Mouse (Mus musculus) limb, embryonic 11.5 days (tissue): ENCODE results near the gene Ralgps2. TPM values are rescaled to one million over a fixed set of nuclear protein-coding genes. Genes with fewer than 3 reads are reported as not detected.
A peak's percentile ranks its signal among the peaks of the same experiment; 100 is the strongest.

Experiments used
- ATAC-seq: fragments of 200-750 bp; cut with Nextera tagmentation; 2 replicates; pipeline ENCODE4 v1.8.0; 2017; ENCODE audit warnings: low read depth; ENCODE audit not compliant: insufficient number of reproducible peaks, low FRiP score, low TSS enrichment
- DNase-seq: peaks from one replicate; pipeline ENCODE4 v3.0.0-alpha.2; 2015; ENCODE audit warnings: low spot score
- H3K27ac ChIP-seq: fragments of 300-500 bp; sonication (generic); replicated peaks from 2 replicates; pipeline ENCODE4 v1.5.1; 2014; ENCODE audit warnings: low read depth, mild to moderate bottlenecking, low read length
- H3K27me3 ChIP-seq: fragments of 300-500 bp; sonication (generic); 2 replicates; pipeline ENCODE4 v1.6.1; 2014; ENCODE audit warnings: mild to moderate bottlenecking, low read length, mixed read lengths; ENCODE audit not compliant: control insufficient read depth, insufficient read depth
- H3K36me3 ChIP-seq: fragments of 300-500 bp; sonication (generic); 2 replicates; pipeline ENCODE4 v1.6.1; 2014; ENCODE audit warnings: mild to moderate bottlenecking, low read length, moderate library complexity, mixed read lengths; ENCODE audit not compliant: control insufficient read depth, insufficient read depth
- H3K4me1 ChIP-seq: fragments of 300-500 bp; sonication (generic); 2 replicates; pipeline ENCODE4 v1.6.1; 2014; ENCODE audit warnings: low read length, mixed read lengths; ENCODE audit not compliant: control insufficient read depth, insufficient read depth
- H3K4me2 ChIP-seq: fragments of 300-500 bp; sonication (generic); 2 replicates; pipeline ENCODE4 v1.6.1; 2014; ENCODE audit warnings: low read depth, mild to moderate bottlenecking, moderate library complexity; ENCODE audit not compliant: severe bottlenecking
- H3K4me3 ChIP-seq: fragments of 300-500 bp; sonication (generic); 2 replicates; pipeline ENCODE4 v1.5.1; 2014; ENCODE audit warnings: low read depth, low read length
- H3K9ac ChIP-seq: fragments of 300-500 bp; sonication (generic); 2 replicates; pipeline ENCODE4 v1.6.1; 2014; ENCODE audit warnings: mild to moderate bottlenecking, low read length
- H3K9me3 ChIP-seq: fragments of 300-500 bp; sonication (generic); 2 replicates; pipeline ENCODE4 v1.6.1; 2016; ENCODE audit warnings: low read length; ENCODE audit not compliant: control insufficient read depth
- WGBS: fragments of 180-500 bp; shearing (Covaris S2); extraction: QIAGEN DNeasy Blood & Tissue Kit; methylation state at CpG from one replicate; pipeline ENCODE4 v1.1.7; 2014; 5-methylcytosine and 5-hydroxymethylcytosine counted together
- polyA plus RNA-seq: library from polyadenylated mRNA; unstranded; fragments of >200 nt; fragmentation: Nextera tagmentation; extraction: Ambion mirVana; gene quantifications from 2 replicates; pipeline ENCODE4 v1.2.1, GENCODE M21; 2014

Ralgps2 gene
- polyA plus RNA-seq, 1 experiment from 2014 or later = 87.0 TPM

DNA sequence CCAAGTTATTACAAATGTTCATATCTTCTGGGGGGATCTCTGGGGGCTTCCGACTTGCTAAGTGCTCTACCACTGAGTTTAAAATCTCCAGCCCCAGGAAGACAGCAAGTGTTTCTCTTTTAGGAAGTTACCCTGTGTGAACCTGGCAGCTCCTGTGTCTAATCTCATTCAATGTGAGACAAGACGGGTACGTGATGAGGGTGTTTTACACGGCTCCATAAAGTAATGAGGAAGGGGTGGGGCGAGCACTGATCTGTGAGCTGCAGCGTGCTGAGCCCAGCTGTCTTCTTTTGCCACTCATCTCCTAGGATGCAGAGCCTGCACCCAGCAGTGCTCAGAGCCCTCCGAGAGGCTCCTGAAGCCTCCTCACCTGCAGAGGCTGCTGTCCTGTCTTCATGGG lies 127.5 kb downstream of the Ralgps2 start:
- ATAC-seq (no peak), DNase-seq (no peak)
- Histone ChIP-seq H3K4me2 (no peak overlapping the region), H3K9ac (no peak overlapping the region), H3K36me3 (peaks cover 3% of the 10 kb centered on the region; the same call in 1 of the 2 replicates), H3K27me3 (no peaks in the 10 kb centered on the region), H3K4me3 (no peak overlapping the region), H3K27ac (no peak overlapping the region), H3K4me1 (no peaks in the 10 kb centered on the region), H3K9me3 (no peaks in the 10 kb centered on the region)
- WGBS = 78% methylated on average over 7 of the region's 7 CpGs

GRCm38 (mm10) chr1:156808332-156808731 lies 131.1 kb downstream of the Ralgps2 start:
- Histone ChIP-seq H3K27ac (no peak overlapping the region), H3K9me3 (no peaks in the 10 kb centered on the region), H3K36me3 (no peaks in the 10 kb centered on the region), H3K27me3 (no peaks in the 10 kb centered on the region), H3K9ac (no peak overlapping the region), H3K4me2 (no peak overlapping the region), H3K4me1 (no peaks in the 10 kb centered on the region), H3K4me3 (no peak overlapping the region)
- 85% methylated on average over 10 of the region's 10 CpGs for WGBS
- DNase-seq (no peak), ATAC-seq (no peak)

GRCm38 (mm10) chr1:156801276-156801675 lies 138.2 kb downstream of the Ralgps2 start:
- H3K36me3 ChIP-seq = no peaks in the 10 kb centered on the region

GRCm38 (mm10) chr1:156796251-156796650 lies 143.2 kb downstream of the Ralgps2 start:
- WGBS = 20% methylated on average over 9 of the region's 9 CpGs
- no peak overlapping the region for H3K27ac ChIP-seq
- ATAC-seq (no peak), DNase-seq (peak; percentile 53)
- no peaks in the 10 kb centered on the region for H3K36me3 ChIP-seq
- H3K9me3 ChIP-seq = no peaks in the 10 kb centered on the region
- H3K27me3 ChIP-seq = no peaks in the 10 kb centered on the region
- no peak overlapping the region for H3K4me2 ChIP-seq
- H3K4me1 ChIP-seq = 0 out of 2 replicates have a peak, but pooled peaks cover 4% of the 10 kb centered on the region
- H3K9ac ChIP-seq = no peak overlapping the region
- no peak overlapping the region for H3K4me3 ChIP-seq

More at GRCm38 (mm10) chr1:156801276-156801675, 138.2 kb downstream of the Ralgps2 start:
- no peak overlapping the region for H3K9ac ChIP-seq
- H3K4me1 ChIP-seq = 0 out of 2 replicates have a peak, but pooled peaks cover 2% of the 10 kb centered on the region
- DNase-seq (no peak), ATAC-seq (no peak)
- H3K9me3 ChIP-seq = no peaks in the 10 kb centered on the region
- WGBS = 45% methylated on average over 6 of the region's 6 CpGs
- H3K4me2 ChIP-seq = no peak overlapping the region
- H3K27ac ChIP-seq = no peak overlapping the region
- no peak overlapping the region for H3K4me3 ChIP-seq
- H3K27me3 ChIP-seq = no peaks in the 10 kb centered on the region

DNA sequence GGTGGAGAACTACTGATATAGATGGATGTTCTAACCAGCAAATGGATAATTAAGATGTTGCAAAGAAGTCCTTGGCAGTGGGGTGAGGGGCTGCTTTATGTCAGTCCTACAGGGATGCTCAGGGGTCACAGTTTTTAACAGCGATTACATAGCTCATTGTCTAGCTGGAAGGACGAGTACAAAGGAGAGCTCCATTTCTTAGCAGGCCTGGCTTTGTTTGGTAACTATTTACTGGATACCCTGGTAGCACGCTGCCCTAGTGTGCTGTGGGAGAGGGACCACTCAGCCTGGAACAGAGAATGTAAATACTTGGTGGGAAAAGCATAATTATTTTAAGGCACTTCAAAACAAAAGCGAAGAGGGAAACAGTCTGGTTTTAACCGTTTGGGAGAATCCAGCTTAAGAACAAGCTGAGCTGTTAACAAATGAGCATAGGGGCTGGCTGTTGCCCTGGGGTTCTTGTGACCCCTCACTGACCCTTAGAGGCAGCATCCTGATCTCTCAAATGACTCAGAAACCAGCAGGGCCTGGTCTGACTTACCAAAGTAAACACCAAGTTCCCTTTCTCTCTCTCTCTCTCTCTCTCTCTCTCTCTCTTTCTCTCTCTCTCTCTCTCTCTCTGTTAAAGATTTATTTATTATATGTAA lies 149.5 kb downstream of the Ralgps2 start:
- no peak overlapping the region for H3K4me3 ChIP-seq
- DNase-seq = no peak
- no peak for ATAC-seq

DNA sequence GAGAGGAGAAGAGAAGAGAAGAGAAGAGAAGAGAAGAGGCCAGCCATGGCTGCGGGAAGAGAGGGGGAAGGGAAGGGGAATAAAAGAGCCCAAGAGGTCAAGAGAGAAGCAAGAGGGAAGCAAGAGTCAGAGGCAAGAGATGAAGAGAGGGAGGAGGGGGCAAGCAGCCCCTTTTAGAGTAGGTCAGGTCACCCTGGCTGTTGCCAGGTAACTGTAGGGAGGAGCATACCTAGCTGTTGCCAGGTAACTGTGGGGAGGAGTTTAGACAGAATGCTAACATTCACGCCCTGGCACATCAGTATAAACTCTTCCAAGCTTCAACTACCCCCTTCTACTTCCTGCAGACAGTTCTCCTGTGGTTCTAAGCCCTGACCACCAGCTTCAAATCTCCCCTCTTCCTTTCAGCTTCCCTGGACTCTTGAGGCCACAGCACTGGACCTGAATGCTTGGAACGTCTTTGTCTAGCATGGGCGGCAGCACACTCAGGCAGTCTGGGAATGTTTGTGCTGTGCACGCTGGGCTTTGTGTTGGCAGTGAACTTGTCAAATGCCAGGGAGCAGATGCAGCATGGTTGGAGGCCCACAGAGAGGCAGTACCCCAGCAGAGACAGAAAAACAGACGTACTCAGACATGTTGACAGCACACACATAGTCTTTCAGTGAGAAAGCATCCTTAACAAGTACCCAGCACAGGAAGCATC lies 152.1 kb downstream of the Ralgps2 start:
- H3K4me2 ChIP-seq = no peak overlapping the region
- H3K27me3 ChIP-seq = no peaks in the 10 kb centered on the region
- no peak overlapping the region for H3K9ac ChIP-seq
- ATAC-seq (no peak), DNase-seq (no peak)
- no peak overlapping the region for H3K4me3 ChIP-seq
- H3K27ac ChIP-seq = no peak overlapping the region
- peaks cover 3% of the 10 kb centered on the region; the same call in 1 of the 2 replicates for H3K4me1 ChIP-seq
- H3K36me3 ChIP-seq = no peaks in the 10 kb centered on the region
- 60% methylated on average over 6 of the region's 6 CpGs for WGBS
- no peaks in the 10 kb centered on the region for H3K9me3 ChIP-seq

More for the DNA sequence above, 149.5 kb downstream of the Ralgps2 start:
- Histone ChIP-seq H3K9ac (no peak overlapping the region), H3K36me3 (no peaks in the 10 kb centered on the region), H3K9me3 (no peaks in the 10 kb centered on the region), H3K27ac (no peak overlapping the region), H3K4me2 (no peak overlapping the region), H3K27me3 (no peaks in the 10 kb centered on the region), H3K4me1 (0 out of 2 replicates have a peak, but pooled peaks cover 1% of the 10 kb centered on the region)
- WGBS = 32% methylated on average over 5 of the region's 5 CpGs

DNA sequence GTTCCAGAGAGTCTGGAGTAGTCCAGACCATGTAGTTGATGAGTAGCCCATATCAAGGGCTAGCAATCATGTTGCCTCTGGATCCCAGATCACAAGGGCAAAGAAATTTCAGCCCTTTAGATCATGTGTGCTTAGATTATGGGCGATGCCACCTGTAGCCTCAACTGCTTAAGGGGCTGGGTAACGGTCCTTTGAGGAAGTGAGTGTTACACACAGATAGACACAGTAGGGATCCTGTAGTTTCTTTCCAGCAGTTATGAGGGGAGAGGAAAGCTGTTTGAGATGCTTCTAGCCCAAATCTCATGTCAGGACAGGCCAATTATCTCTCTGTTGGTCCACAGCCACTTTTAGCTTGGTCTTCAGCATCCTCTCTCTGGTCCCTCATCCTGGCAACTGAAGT lies 153.4 kb downstream of the Ralgps2 start:
- Histone ChIP-seq H3K27ac (no peak overlapping the region), H3K4me1 (peaks cover 15% of the 10 kb centered on the region), H3K27me3 (no peaks in the 10 kb centered on the region), H3K9ac (no peak overlapping the region), H3K4me3 (no peak overlapping the region), H3K9me3 (no peaks in the 10 kb centered on the region), H3K36me3 (no peaks in the 10 kb centered on the region), H3K4me2 (no peak overlapping the region)
- ATAC-seq (no peak), DNase-seq (no peak)
- 85% methylated on average over 2 of the region's 2 CpGs for WGBS

GRCm38 (mm10) chr1:156784974-156785373 lies 154.5 kb downstream of the Ralgps2 start:
- H3K9me3 ChIP-seq = no peaks in the 10 kb centered on the region
- no peak overlapping the region for H3K4me3 ChIP-seq
- no peak for ATAC-seq
- H3K9ac ChIP-seq = no peak overlapping the region
- H3K27ac ChIP-seq = no peak overlapping the region
- no peak overlapping the region for H3K4me2 ChIP-seq
- H3K4me1 ChIP-seq = peaks cover 18% of the 10 kb centered on the region
- no peaks in the 10 kb centered on the region for H3K36me3 ChIP-seq
- no peak for DNase-seq
- H3K27me3 ChIP-seq = no peaks in the 10 kb centered on the region
- WGBS = 87% methylated on average over 10 of the region's 10 CpGs
